ENCODE assay signal across 10 mouse cellular contexts in the genomic region with DNA sequence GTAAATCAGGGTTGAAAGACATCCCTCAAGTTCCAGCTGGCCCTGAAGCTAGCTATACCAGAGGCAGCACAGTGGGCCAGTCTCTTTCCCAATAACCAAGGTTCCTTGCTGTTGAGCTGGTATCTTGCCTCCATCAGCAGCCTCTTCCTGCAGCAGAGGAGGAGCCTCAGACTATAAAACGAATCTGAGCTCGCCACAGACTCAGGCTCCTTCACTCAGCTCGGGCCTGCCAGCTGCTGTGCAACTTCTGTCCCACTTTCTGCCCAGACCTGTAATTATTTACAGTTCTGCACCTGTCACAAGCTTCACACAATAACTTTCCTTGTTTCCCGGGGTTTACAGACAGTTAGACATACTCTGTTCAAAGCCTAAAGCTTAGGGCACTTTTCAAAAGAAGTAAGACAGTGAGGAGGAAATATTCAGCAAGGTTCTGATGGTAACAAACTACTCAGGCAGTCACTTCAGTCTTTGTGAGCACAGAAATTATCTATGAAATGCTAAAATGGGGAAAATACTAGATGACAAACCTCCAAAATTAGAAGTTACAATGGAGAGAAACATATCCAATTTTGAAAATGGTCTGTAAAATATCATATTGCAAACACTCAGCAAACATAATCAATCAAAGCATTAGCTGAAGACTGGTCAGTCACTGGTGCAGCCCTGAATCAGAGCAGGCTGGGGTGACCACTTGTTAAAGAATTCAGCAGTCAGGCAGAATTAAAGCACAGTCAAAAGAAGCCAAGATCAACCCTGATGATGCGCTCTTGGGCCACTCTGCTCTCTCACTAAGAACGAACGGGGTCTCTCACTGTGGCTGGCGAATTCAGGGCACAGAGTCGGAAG.
A peak's percentile ranks its signal among the peaks of the same experiment; 100 is the strongest.
DNase-seq lines count a peak whose midpoint lies in the region; ATAC-seq and TF ChIP-seq lines count a peak whose summit lies in the region.
"Had no signal": no experiment of that assay in that cellular context is flagged by ENCODE, and none has a peak within 500 bp of the region (broad histone marks: within the 10 kb centered on the region; RNA-seq: fewer than 3 reads in every experiment).

No protein-coding gene starts in this region.

- H3K9ac ChIP-seq in midbrain, postnatal 0 days (replicated peaks; ENCODE audit: low read length, poor library complexity, severe bottlenecking), result no peak overlapping the region
- no peak overlapping the region for H3K9ac ChIP-seq in embryonic facial prominence, embryonic 15.5 days
- no peak overlapping the region for H3K9ac ChIP-seq in stomach, embryonic 16.5 days (ENCODE audit: low read length)
- H3K9ac ChIP-seq: liver, embryonic 15.5 days had no signal

- 68% methylated on average over 9 of the region's 9 CpGs for WGBS in midbrain, postnatal 0 days
- 86% methylated on average over 9 of the region's 9 CpGs for WGBS in midbrain, embryonic 10.5 days
- WGBS in embryonic facial prominence, embryonic 15.5 days, result 51% methylated on average over 9 of the region's 9 CpGs
- 50% methylated on average over 9 of the region's 9 CpGs for WGBS in stomach, embryonic 16.5 days

- no peaks in the 10 kb centered on the region for H3K9me3 ChIP-seq in midbrain, postnatal 0 days (ENCODE audit: low read length)
- H3K9me3 ChIP-seq in midbrain, embryonic 10.5 days (replicated peaks), result no peaks in the 10 kb centered on the region
- no peaks in the 10 kb centered on the region for H3K9me3 ChIP-seq in embryonic facial prominence, embryonic 15.5 days (replicated peaks)
- no peaks in the 10 kb centered on the region for H3K9me3 ChIP-seq in stomach, embryonic 16.5 days (replicated peaks; ENCODE audit: control insufficient read depth, low read length)
- H3K9me3 ChIP-seq: liver, embryonic 15.5 days had no signal

- no peak for TF ChIP-seq CTCF in midbrain, postnatal 0 days (IDR thresholded peaks at IDR 0.05)

- DNase-seq in midbrain, postnatal 0 days (ENCODE audit: low spot score), result peak; percentile 10
- no peak for DNase-seq in midbrain, embryonic 10.5 days (ENCODE audit: low spot score)
- no peak for DNase-seq in lung, postnatal 10 days
- DNase-seq in B cell, adult 2 months, result no peak
- no peak for DNase-seq in cerebellum, postnatal 36 days
- DNase-seq: kidney, adult 18-20 months had no signal

- no peak for ATAC-seq in midbrain, postnatal 0 days (ENCODE audit: low FRiP score)
- peak; percentile 34 for ATAC-seq in embryonic facial prominence, embryonic 15.5 days (ENCODE audit: insufficient number of reproducible peaks, low FRiP score, low TSS enrichment, low read depth)
- peak; percentile 67 for ATAC-seq in granulocyte monocyte progenitor cell, adult 5-6 weeks (replicated peaks; ENCODE audit: poor library complexity, severe bottlenecking)
- peak; percentile 62; the same call in 1 of the 2 replicates for ATAC-seq in stomach, embryonic 16.5 days (ENCODE audit: insufficient read depth, low FRiP score)

- H3K4me2 ChIP-seq in midbrain, postnatal 0 days (ENCODE audit: low read depth, low read length, poor library complexity, severe bottlenecking), result no peak overlapping the region
- no peak overlapping the region for H3K4me2 ChIP-seq in embryonic facial prominence, embryonic 15.5 days (replicated peaks)
- H3K4me2 ChIP-seq in stomach, embryonic 16.5 days (ENCODE audit: low read depth, low read length), result no peak overlapping the region
- H3K4me2 ChIP-seq: liver, embryonic 15.5 days had no signal

- H3K36me3 ChIP-seq in midbrain, postnatal 0 days (ENCODE audit: insufficient read depth, low read length), result no peaks in the 10 kb centered on the region
- no peaks in the 10 kb centered on the region for H3K36me3 ChIP-seq in midbrain, embryonic 10.5 days
- no peaks in the 10 kb centered on the region for H3K36me3 ChIP-seq in embryonic facial prominence, embryonic 15.5 days
- no peaks in the 10 kb centered on the region for H3K36me3 ChIP-seq in stomach, embryonic 16.5 days (ENCODE audit: control insufficient read depth, insufficient read depth, low read length)
- H3K36me3 ChIP-seq: liver, embryonic 15.5 days had no signal

- no peak overlapping the region for H3K4me3 ChIP-seq in midbrain, postnatal 0 days (ENCODE audit: low read depth, low read length)
- no peak overlapping the region for H3K4me3 ChIP-seq in midbrain, embryonic 10.5 days
- no peak overlapping the region for H3K4me3 ChIP-seq in embryonic facial prominence, embryonic 15.5 days (replicated peaks)
- no peak overlapping the region for H3K4me3 ChIP-seq in stomach, embryonic 16.5 days (replicated peaks; ENCODE audit: low read length)
- H3K4me3 ChIP-seq: liver, embryonic 15.5 days had no signal

- no peaks in the 10 kb centered on the region for H3K4me1 ChIP-seq in midbrain, postnatal 0 days (ENCODE audit: insufficient read depth, low read length)
- H3K4me1 ChIP-seq in midbrain, embryonic 10.5 days, result no peaks in the 10 kb centered on the region
- peaks cover 16% of the 10 kb centered on the region for H3K4me1 ChIP-seq in embryonic facial prominence, embryonic 15.5 days
- peaks cover 5% of the 10 kb centered on the region for H3K4me1 ChIP-seq in stomach, embryonic 16.5 days (ENCODE audit: control insufficient read depth, insufficient read depth, low read length)

- no peaks in the 10 kb centered on the region for H3K27me3 ChIP-seq in midbrain, postnatal 0 days (ENCODE audit: insufficient read depth, low read length)
- no peaks in the 10 kb centered on the region for H3K27me3 ChIP-seq in midbrain, embryonic 10.5 days (ENCODE audit: low read depth, poor library complexity, severe bottlenecking)
- H3K27me3 ChIP-seq in embryonic facial prominence, embryonic 15.5 days, result no peaks in the 10 kb centered on the region
- H3K27me3 ChIP-seq in stomach, embryonic 16.5 days (ENCODE audit: control insufficient read depth, insufficient read depth, low read length), result no peaks in the 10 kb centered on the region
- H3K27me3 ChIP-seq: liver, embryonic 15.5 days had no signal

- no peak overlapping the region for H3K27ac ChIP-seq in midbrain, postnatal 0 days (ENCODE audit: low read depth, low read length)
- H3K27ac ChIP-seq in midbrain, embryonic 10.5 days (replicated peaks), result no peak overlapping the region
- H3K27ac ChIP-seq in embryonic facial prominence, embryonic 15.5 days (replicated peaks), result peak overlapping the region; percentile 63
- H3K27ac ChIP-seq in stomach, embryonic 16.5 days (ENCODE audit: low read length), result peak overlapping the region; percentile 62
- H3K27ac ChIP-seq: liver, embryonic 15.5 days had no signal

Comparison
In these comparisons a context has a peak if more than half of its experiments do, and no peak if none do; other contexts are left out.
1. H3K27ac ChIP-seq: peak in embryonic facial prominence, embryonic 15.5 days (single experiment) and stomach, embryonic 16.5 days (single experiment); none in midbrain, postnatal 0 days (single experiment) and midbrain, embryonic 10.5 days (single experiment).